Mouse (Mus musculus): ENCODE measurements around the gene Hoxc12.

- no peak for TF ChIP-seq NRF1 (IDR thresholded peaks at IDR 0.05; ENCODE audit: insufficient read depth, low read depth, low read length, poor library complexity, severe bottlenecking)
- no peak for TF ChIP-seq CTCF (IDR thresholded peaks at IDR 0.05 in 2 of 3, conservative IDR thresholded peaks at IDR 0.05 in 1 of 3; ENCODE audit: control insufficient read depth in 1 of 3, insufficient read depth in 1 of 3, low read depth in 2 of 3, low read length in 3 of 3, poor library complexity in 1 of 3, severe bottlenecking in 1 of 3)
- no peak for TF ChIP-seq E2F4 (IDR thresholded peaks at IDR 0.05; ENCODE audit: borderline replicate concordance, low read depth, low read length)
- no peak for TF ChIP-seq CHD1 (IDR thresholded peaks at IDR 0.05; ENCODE audit: low read depth, low read length)
- TF ChIP-seq ELF1 (IDR thresholded peaks at IDR 0.05; ENCODE audit: low read depth, low read length), result no peak
- TF ChIP-seq EP300 (IDR thresholded peaks at IDR 0.05; ENCODE audit: low read depth in 1 of 2, low read length in 2 of 2), result no peak
- no peak for TF ChIP-seq TAL1 (IDR thresholded peaks at IDR 0.05; ENCODE audit: low read length)
- no peak for TF ChIP-seq SIN3A (IDR thresholded peaks at IDR 0.05; ENCODE audit: low read length)
- TF ChIP-seq GABPA (IDR thresholded peaks at IDR 0.05; ENCODE audit: low read depth, low read length), result no peak
- no peak for TF ChIP-seq POLR2A (IDR thresholded peaks at IDR 0.05; ENCODE audit: control insufficient read depth in 1 of 2, insufficient read depth in 1 of 2, low read depth in 1 of 2, low read length in 2 of 2, poor library complexity in 1 of 2)
- TF ChIP-seq POLR2AphosphoS2 (IDR thresholded peaks at IDR 0.05; ENCODE audit: low read length), result no peak
Measured at GRCm38 (mm10) chr15:102955833-102956640, 19.5 kb downstream of the Hoxc12 start.

All from MEL (cell line).